Mouse (Mus musculus): ENCODE results near the gene Wiz. TPM values are rescaled to one million over a fixed set of nuclear protein-coding genes. Genes with fewer than 3 reads are reported as not detected.

The Wiz gene
- polyA plus RNA-seq, 1 experiment from 2014 or later = 47.8 TPM

GRCm38 (mm10) chr17:32355031-32355430 lies 34.2 kb downstream of the Wiz start:
- Histone ChIP-seq H3K4me2 (no peak overlapping the region), H3K4me3 (no peak overlapping the region), H3K36me3 (replicated peaks) (peaks cover 57% of the 10 kb centered on the region), H3K9me3 (no peaks in the 10 kb centered on the region), H3K9ac (no peak overlapping the region), H3K27me3 (replicated peaks) (no peaks in the 10 kb centered on the region), H3K4me1 (peaks cover 14% of the 10 kb centered on the region), H3K27ac (0 out of 2 replicates have a peak overlapping the region, but pooled peaks have one; percentile 46)
- ATAC-seq (replicated peaks) = no peak
- WGBS = 92% methylated on average over 6 of the region's 6 CpGs

DNA sequence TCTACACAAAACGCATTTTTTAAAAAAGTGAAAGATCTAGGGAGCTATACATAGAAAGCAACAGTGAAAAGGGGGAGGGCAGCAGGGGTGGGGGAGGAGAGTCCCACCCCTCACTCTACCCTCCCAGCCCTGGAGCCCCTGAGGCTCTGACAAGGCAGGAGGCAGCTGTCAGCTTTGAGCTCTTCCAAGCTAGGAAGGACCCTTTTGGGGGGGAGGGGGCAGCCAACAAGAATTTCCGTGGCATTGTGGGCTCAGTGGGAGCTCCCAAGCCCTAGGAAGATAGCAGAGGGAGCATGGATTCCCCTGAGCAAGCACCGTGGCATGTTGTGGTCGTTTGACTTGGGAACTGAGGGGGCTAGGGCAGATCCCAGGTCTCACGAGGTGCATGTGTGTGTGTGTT lies 35.0 kb downstream of the Wiz start:
- no peak for ATAC-seq (replicated peaks)
- no peak overlapping the region for H3K9ac ChIP-seq
- H3K27ac ChIP-seq = peak overlapping the region; percentile 46; the same call in 1 of the 2 replicates
- H3K4me2 ChIP-seq = no peak overlapping the region
- peaks cover 49% of the 10 kb centered on the region for H3K36me3 ChIP-seq (replicated peaks)
- H3K9me3 ChIP-seq = no peaks in the 10 kb centered on the region
- H3K27me3 ChIP-seq (replicated peaks) = no peaks in the 10 kb centered on the region
- peaks cover 21% of the 10 kb centered on the region for H3K4me1 ChIP-seq
- H3K4me3 ChIP-seq = no peak overlapping the region
- WGBS = 38% methylated on average over 5 of the region's 5 CpGs

DNA sequence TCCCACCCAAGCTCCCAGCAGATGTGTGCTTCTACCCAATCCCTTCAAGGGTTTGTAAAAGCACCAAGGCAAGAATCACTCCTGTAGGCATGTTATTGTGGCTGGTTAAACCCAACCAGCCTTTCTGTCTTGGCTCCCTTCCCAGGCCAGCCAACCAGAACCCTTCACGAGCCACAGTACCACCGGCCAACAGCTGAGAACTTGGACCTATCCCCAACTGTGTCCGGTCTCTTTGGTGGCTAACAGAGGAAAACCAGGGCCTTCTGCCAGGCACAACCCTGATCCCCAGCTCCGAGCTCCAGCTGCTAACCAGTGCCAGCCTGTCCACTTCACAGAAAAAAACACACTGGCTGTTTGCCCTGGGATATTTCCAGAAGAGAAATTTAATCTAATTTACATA lies 35.5 kb downstream of the Wiz start:
- Histone ChIP-seq H3K27me3 (replicated peaks) (no peaks in the 10 kb centered on the region), H3K4me1 (peaks cover 26% of the 10 kb centered on the region), H3K27ac (peak overlapping the region; percentile 46; the same call in 1 of the 2 replicates), H3K4me2 (no peak overlapping the region), H3K4me3 (no peak overlapping the region), H3K9me3 (no peaks in the 10 kb centered on the region), H3K36me3 (replicated peaks) (peaks cover 44% of the 10 kb centered on the region), H3K9ac (no peak overlapping the region)
- no peak for ATAC-seq (replicated peaks)
- 52% methylated on average over 4 of the region's 4 CpGs for WGBS

DNA sequence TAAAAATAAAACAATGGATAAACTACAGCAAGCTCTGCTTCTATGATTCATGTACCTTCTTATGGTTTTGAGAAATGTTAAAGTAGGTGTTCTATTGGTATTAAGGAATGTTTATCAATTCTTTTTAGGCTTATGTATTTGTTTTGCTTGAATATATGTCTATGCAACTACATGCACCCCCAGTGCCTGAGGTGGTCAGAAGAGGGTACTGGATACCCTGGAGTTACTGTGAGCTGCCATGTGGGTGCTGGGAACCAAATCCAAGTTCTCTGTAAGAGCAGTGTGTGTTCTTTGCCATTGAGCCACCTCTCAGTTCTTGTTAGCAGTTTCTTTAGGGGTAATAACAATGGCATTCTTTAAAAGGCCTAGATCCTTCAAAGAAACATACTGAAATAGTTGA lies 37.5 kb downstream of the Wiz start:
- no peak overlapping the region for H3K27ac ChIP-seq
- H3K4me2 ChIP-seq = no peak overlapping the region
- peaks cover 39% of the 10 kb centered on the region for H3K4me1 ChIP-seq
- no peak overlapping the region for H3K9ac ChIP-seq
- peaks cover 24% of the 10 kb centered on the region for H3K36me3 ChIP-seq (replicated peaks)
- no peak overlapping the region for H3K4me3 ChIP-seq
- H3K27me3 ChIP-seq (replicated peaks) = no peaks in the 10 kb centered on the region
- no peak for ATAC-seq (replicated peaks)
- H3K9me3 ChIP-seq = no peaks in the 10 kb centered on the region

- no peaks in the 10 kb centered on the region for H3K27me3 ChIP-seq (replicated peaks)
- H3K27ac ChIP-seq = no peak overlapping the region
- H3K36me3 ChIP-seq (replicated peaks) = peaks cover 21% of the 10 kb centered on the region
- no peak overlapping the region for H3K9ac ChIP-seq
- peak overlapping the region; percentile 89; the same call in 1 of the 2 replicates for H3K4me3 ChIP-seq
- peaks cover 39% of the 10 kb centered on the region for H3K4me1 ChIP-seq
- no peaks in the 10 kb centered on the region for H3K9me3 ChIP-seq
- WGBS = 73% methylated on average over 3 of the region's 3 CpGs
- H3K4me2 ChIP-seq = peak overlapping the region; percentile 71
- no peak for ATAC-seq (replicated peaks)
These were observed 38.0 kb downstream of the Wiz start for GRCm38 (mm10) chr17:32351269-32351668.

DNA sequence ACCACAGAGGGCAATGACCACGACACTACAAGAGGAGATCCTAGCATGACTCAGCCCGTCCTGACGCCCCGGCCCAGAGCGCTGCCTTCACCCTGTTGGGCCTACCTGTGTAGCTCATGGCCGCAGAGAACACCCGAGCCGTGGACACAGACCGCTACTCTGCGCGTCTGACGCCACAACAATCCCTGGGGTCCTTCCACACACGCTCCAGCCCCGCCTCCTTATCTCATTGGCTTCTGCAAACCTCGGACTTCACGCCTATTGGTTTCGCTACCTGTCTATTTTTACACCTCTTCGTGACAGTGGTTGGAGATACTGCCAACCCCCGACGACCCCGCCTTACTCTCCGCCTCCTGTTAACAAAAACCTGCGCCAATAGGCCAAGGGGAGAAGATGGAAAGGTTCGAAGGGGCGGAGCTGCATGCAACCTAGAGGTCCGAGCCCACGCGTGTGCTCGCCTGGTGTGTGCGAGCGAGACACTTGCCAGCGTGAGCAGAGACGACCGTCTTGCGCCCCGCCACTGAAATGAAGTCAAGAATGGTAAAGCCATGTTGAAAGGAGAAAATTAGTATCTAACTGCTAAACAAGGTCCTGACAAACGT lies 38.8 kb downstream of the Wiz start, which contains the start of gene Akap8l:
TSS of gene Akap8l (minus strand) at position 226 of the 602 bp plus-strand sequence.
- peak; percentile 98 for ATAC-seq (replicated peaks)
- H3K4me1 ChIP-seq = peaks cover 39% of the 10 kb centered on the region

DNA sequence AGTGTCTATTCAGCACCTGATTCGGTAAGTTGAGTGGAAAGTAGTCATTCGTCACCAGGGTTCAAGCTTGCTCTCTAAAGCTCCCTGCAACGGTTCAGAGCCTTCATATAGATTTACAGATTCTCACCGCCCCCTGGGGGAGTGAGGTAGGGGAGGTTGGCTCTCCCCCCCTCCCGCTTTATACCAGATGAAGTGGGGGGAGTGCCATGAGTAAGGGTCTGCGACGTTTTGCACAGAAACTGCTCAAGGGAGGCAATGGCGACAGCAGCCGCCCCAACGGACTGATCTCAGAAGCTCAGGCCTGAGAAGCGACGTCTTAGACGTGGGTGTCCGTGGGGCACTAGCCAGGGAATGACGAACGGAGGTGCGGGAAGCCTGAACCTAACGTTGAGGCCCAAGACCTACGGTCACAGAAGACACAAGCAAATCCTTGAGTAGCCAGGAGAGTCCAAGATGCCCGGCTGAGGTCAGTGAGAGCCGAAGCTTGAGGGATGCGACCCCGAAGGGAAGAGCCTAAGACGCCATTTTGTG lies 39.3 kb downstream of the Wiz start:
- H3K4me3 ChIP-seq = peak overlapping the region; percentile 89
- H3K9me3 ChIP-seq = no peaks in the 10 kb centered on the region
- peak overlapping the region; percentile 94 for H3K27ac ChIP-seq
- under 1% methylated on average over 24 of the region's 24 CpGs for WGBS
- peak overlapping the region; percentile 71 for H3K4me2 ChIP-seq
- peak; percentile 46 for ATAC-seq (replicated peaks)
- H3K36me3 ChIP-seq (replicated peaks) = peaks cover 7% of the 10 kb centered on the region
- no peaks in the 10 kb centered on the region for H3K27me3 ChIP-seq (replicated peaks)
- peak overlapping the region; percentile 88 for H3K9ac ChIP-seq
- peaks cover 39% of the 10 kb centered on the region for H3K4me1 ChIP-seq

More for the DNA sequence above, 38.8 kb downstream of the Wiz start, which contains the start of gene Akap8l:
- Histone ChIP-seq H3K9me3 (no peaks in the 10 kb centered on the region), H3K9ac (peak within 1 kb of the TSS; percentile 88), H3K4me3 (peak within 1 kb of the TSS; percentile 89), H3K27ac (peak within 1 kb of the TSS; percentile 94), H3K36me3 (replicated peaks) (peaks cover 13% of the 10 kb centered on the region), H3K27me3 (replicated peaks) (no peaks in the 10 kb centered on the region), H3K4me2 (peak within 1 kb of the TSS; percentile 71)
- WGBS = under 1% methylated on average over 37 of the region's 37 CpGs

DNA sequence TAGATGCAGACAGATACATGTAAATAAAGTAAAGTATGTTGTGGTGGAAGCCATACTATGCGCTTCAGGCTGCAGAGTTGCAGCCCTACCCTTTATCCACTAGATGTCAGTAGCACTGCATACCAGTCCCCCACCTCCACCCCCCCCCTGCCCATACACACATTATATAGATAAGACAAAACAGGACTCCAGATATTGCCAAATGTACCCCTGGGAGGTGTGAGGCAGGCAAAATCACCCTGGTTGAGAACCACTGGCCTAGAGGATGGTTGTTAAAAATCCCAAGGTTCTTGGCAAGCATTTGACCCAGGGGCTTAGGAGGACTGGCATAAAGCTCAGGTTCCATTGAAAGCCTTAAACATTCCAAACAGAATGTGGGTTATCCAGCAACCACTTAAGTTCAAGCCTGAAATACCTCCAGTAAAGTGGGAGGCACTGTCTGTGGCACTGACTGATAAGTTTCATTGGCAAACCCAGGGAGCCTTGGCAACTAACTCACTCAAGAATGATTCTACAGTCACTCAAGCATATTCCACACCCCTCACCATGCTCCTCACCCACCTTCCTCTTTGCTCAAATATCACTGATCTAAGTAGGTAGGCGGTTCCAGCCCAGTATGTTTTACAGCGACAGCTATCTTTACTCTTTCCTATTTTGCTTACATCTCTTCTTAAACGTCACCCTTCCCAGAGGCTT lies 40.1 kb downstream of the Wiz start:
- 8% methylated on average over 4 of the region's 4 CpGs for WGBS
- ATAC-seq (replicated peaks) = no peak
- Histone ChIP-seq H3K4me3 (peak overlapping the region; percentile 89), H3K36me3 (replicated peaks) (peaks cover 6% of the 10 kb centered on the region; the same call in 1 of the 2 replicates), H3K9me3 (no peaks in the 10 kb centered on the region), H3K4me2 (peak overlapping the region; percentile 71), H3K4me1 (peaks cover 33% of the 10 kb centered on the region), H3K9ac (peak overlapping the region; percentile 88), H3K27ac (peak overlapping the region; percentile 94; the same call in 1 of the 2 replicates), H3K27me3 (replicated peaks) (no peaks in the 10 kb centered on the region)

- 95% methylated on average over 2 of the region's 2 CpGs for WGBS
- Histone ChIP-seq H3K4me2 (peak overlapping the region; percentile 71), H3K27me3 (replicated peaks) (no peaks in the 10 kb centered on the region), H3K4me3 (0 out of 2 replicates have a peak overlapping the region, but pooled peaks have one; percentile 1), H3K36me3 (replicated peaks) (peaks cover 5% of the 10 kb centered on the region; the same call in 1 of the 2 replicates), H3K27ac (no peak overlapping the region), H3K9ac (no peak overlapping the region), H3K4me1 (peaks cover 30% of the 10 kb centered on the region), H3K9me3 (no peaks in the 10 kb centered on the region)
- no peak for ATAC-seq (replicated peaks)
These were observed 40.8 kb downstream of the Wiz start for GRCm38 (mm10) chr17:32348406-32348805.

GRCm38 (mm10) chr17:32341102-32341501 lies 48.1 kb downstream of the Wiz start:
- H3K9ac ChIP-seq = no peak overlapping the region
- H3K9me3 ChIP-seq = no peaks in the 10 kb centered on the region
- peaks cover 20% of the 10 kb centered on the region for H3K36me3 ChIP-seq (replicated peaks)
- no peak overlapping the region for H3K4me3 ChIP-seq
- no peaks in the 10 kb centered on the region for H3K4me1 ChIP-seq
- H3K27ac ChIP-seq = no peak overlapping the region
- H3K4me2 ChIP-seq = no peak overlapping the region
- WGBS = 89% methylated on average over 1 of the region's 1 CpGs
- H3K27me3 ChIP-seq (replicated peaks) = no peaks in the 10 kb centered on the region
- no peak for ATAC-seq (replicated peaks)

DNA sequence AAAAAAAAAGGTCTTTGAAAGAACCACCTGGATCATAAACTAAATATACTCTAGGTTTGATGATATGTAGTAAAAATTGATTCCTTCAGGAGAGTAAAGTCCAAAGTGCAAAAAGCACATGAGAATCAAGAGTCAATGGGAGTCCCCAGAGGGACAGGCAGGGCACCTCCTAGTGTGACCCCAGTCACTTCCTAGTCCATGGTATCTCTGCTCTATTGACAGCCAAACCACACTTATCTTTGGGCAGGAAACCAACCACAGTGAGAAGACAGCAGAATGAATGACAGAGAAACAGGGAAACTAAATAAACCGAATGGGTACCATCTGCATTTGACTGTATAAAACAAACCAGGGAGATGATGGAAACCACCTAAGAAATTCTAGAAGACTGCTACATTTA lies 49.1 kb downstream of the Wiz start:
- Histone ChIP-seq H3K4me3 (no peak overlapping the region), H3K4me1 (no peaks in the 10 kb centered on the region), H3K27ac (no peak overlapping the region), H3K9me3 (no peaks in the 10 kb centered on the region), H3K9ac (no peak overlapping the region), H3K4me2 (no peak overlapping the region), H3K36me3 (replicated peaks) (peaks cover 27% of the 10 kb centered on the region), H3K27me3 (replicated peaks) (no peaks in the 10 kb centered on the region)
- no peak for ATAC-seq (replicated peaks)
- WGBS = 93% methylated on average over 1 of the region's 1 CpGs

DNA sequence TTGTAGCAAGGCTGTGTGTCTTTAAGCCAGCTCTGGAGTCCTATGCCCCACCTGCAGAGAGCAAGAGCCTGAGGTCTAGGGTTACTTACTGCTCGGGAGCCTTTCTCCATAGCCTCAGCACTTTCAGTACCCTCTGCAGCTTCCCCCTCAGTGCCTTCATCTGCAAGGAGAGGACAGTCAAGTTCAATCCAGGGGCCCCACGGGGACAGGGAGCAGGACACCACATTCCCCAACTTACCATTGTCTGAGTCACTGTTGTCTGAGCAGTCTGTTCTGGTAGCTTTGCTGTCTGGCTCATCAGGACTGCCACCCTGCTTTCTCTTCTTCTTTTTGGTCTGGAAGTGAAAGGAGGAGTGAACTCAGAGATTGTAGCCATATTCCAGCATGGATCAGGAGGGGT lies 53.4 kb downstream of the Wiz start:
- 83% methylated on average over 2 of the region's 2 CpGs for WGBS
- no peaks in the 10 kb centered on the region for H3K27me3 ChIP-seq (replicated peaks)
- H3K9me3 ChIP-seq = no peaks in the 10 kb centered on the region
- ATAC-seq (replicated peaks) = no peak
- no peak overlapping the region for H3K27ac ChIP-seq
- peaks cover 64% of the 10 kb centered on the region for H3K36me3 ChIP-seq (replicated peaks)
- H3K4me1 ChIP-seq = no peaks in the 10 kb centered on the region
- H3K9ac ChIP-seq = no peak overlapping the region
- no peak overlapping the region for H3K4me2 ChIP-seq
- H3K4me3 ChIP-seq = no peak overlapping the region
